Mouse (Mus musculus): ENCODE data around the gene Olfr746. TPM values are rescaled to one million over a fixed set of nuclear protein-coding genes. Genes with fewer than 3 reads are reported as not detected.

Gene Olfr746
- polyA plus RNA-seq (2015; fragmentation: Nextera tagmentation; extraction: Ambion mirVana), result not detected in 2 replicates

DNA sequence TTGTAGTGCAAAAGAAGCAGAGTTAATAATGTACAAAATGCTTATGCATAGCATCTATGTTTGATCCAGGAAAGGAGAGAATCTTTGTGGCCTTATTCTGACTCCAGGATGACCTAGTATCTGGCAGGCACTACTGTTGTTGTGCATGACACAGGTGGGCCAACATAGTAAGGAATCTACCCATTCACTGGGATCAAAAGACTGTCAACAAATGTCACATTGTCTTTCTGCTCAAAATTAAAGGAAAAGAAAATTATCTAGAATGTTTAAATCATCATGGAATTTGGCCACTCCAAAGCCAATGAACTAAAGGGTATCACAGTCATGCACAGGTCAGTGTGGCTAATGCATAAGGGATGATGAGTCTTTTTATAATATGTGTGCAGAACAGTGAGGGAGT is at the start of gene Olfr746:
Gene Olfr746 (plus strand): TSS at position 301 of the 400 bp plus-strand sequence.
- no peak for ATAC-seq
- no peak within 1 kb of the TSS for H3K4me3 ChIP-seq

DNA sequence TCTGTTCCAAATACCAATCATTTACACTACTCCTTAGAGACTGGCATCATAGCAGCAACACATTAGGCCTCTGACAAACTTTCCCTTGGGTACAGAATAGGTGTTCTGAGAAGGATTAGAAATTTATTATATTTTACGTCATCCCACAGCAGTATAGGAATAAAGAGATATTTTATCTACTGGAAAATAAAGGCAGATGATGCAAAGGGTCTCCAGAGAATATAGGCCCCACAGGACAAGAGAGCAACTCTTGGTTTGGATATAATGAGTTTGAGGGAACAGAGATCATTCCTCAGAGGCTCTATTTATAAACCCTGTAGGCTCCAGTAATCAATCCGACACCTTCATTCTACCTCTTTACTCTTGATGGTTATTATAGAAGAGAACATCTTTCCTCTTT is 32.3 kb upstream of the Olfr746 start, which contains the start of gene Olfr744:
Gene Olfr744 (plus strand): TSS at position 301 of the 400 bp plus-strand sequence.
- 88% methylated on average over 2 of the region's 2 CpGs for WGBS
- no peaks in the 10 kb centered on the region for H3K4me1 ChIP-seq
- H3K9me3 ChIP-seq (replicated peaks), result no peaks in the 10 kb centered on the region
- H3K27ac ChIP-seq, result no peak within 1 kb of the TSS
- no peaks in the 10 kb centered on the region for H3K27me3 ChIP-seq
- ATAC-seq, result no peak
- no peak within 1 kb of the TSS for H3K4me3 ChIP-seq
- no peak within 1 kb of the TSS for H3K4me2 ChIP-seq
- H3K36me3 ChIP-seq (ENCODE audit: poor library complexity, severe bottlenecking), result no peaks in the 10 kb centered on the region
- no peak within 1 kb of the TSS for H3K9ac ChIP-seq

More for the DNA sequence above, at the start of gene Olfr746:
- H3K4me2 ChIP-seq, result no peak within 1 kb of the TSS
- no peaks in the 10 kb centered on the region for H3K9me3 ChIP-seq (replicated peaks)
- no peak within 1 kb of the TSS for H3K27ac ChIP-seq
- H3K4me1 ChIP-seq, result no peaks in the 10 kb centered on the region
- no peak within 1 kb of the TSS for H3K9ac ChIP-seq
- no peaks in the 10 kb centered on the region for H3K36me3 ChIP-seq (ENCODE audit: poor library complexity, severe bottlenecking)
- no peaks in the 10 kb centered on the region for H3K27me3 ChIP-seq

DNA sequence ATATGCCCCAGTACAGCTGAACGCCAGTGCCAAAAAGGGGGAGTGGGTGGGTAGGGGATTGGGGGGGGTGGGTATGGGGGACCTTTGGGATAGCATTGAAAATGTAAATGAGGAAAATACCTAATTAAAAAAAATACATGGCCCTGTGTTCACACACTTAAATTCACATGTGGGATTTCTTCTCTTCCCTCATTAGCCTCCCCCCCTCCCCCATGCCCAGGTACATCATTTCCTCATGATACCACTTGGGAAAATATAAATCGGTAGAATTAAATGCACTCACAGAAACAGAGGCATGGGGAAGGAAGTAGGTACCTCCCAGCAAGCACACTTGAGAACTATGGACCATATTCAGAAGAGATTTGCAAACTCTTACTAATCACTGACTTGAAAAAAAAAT is 7.8 kb upstream of the Olfr746 start, which contains the start of gene Olfr745:
Gene Olfr745 (plus strand): TSS at position 301 of the 400 bp plus-strand sequence.
- no peaks in the 10 kb centered on the region for H3K9me3 ChIP-seq (replicated peaks)
- no peaks in the 10 kb centered on the region for H3K27me3 ChIP-seq
- no peaks in the 10 kb centered on the region for H3K4me1 ChIP-seq
- ATAC-seq, result no peak
- no peak within 1 kb of the TSS for H3K4me2 ChIP-seq
- 89% methylated on average over 2 of the region's 2 CpGs for WGBS
- H3K27ac ChIP-seq, result no peak within 1 kb of the TSS
- H3K9ac ChIP-seq, result no peak within 1 kb of the TSS
- H3K4me3 ChIP-seq, result no peak within 1 kb of the TSS
- no peaks in the 10 kb centered on the region for H3K36me3 ChIP-seq (ENCODE audit: poor library complexity, severe bottlenecking)

DNA sequence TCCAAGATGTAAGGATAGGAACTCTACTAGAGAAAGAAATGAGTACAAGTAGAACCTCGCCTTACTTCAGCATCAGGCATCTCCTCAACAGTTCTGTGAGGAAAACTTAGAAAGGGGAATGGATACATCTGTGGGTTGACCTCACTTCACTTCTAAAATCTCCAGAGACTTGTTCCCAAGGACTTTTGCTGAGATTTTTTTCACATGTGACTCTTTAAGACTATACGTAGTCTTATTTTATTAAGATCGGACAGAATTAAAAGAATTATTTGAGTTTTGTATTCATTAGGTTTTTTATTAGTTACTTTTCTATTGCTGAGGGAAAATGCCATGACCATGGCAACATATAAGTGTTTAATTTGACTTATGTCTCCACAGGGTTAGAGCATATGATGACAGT is 46.2 kb downstream of the Olfr746 start, which contains the start of gene Olfr747:
Gene Olfr747 (minus strand): TSS at position 101 of the 400 bp plus-strand sequence.
- ATAC-seq, result no peak
- WGBS, result 91% methylated on average over 3 of the region's 3 CpGs

More for the DNA sequence above, 46.2 kb downstream of the Olfr746 start, which contains the start of gene Olfr747:
- Histone ChIP-seq H3K4me3 (no peak within 1 kb of the TSS), H3K27ac (no peak within 1 kb of the TSS), H3K27me3 (no peaks in the 10 kb centered on the region), H3K4me2 (no peak within 1 kb of the TSS), H3K9me3 (replicated peaks) (no peaks in the 10 kb centered on the region), H3K4me1 (no peaks in the 10 kb centered on the region), H3K36me3 (ENCODE audit: poor library complexity, severe bottlenecking) (no peaks in the 10 kb centered on the region), H3K9ac (no peak within 1 kb of the TSS)

Other genes with a start within 250 kb of the Olfr746 start
- gene Olfr738, start 239.5 kb upstream of the Olfr746 start, polyA plus RNA-seq (2015; fragmentation: Nextera tagmentation; extraction: Ambion mirVana), result not detected in 2 replicates
- gene Olfr739, start 228.5 kb upstream of the Olfr746 start, polyA plus RNA-seq (2015; fragmentation: Nextera tagmentation; extraction: Ambion mirVana), result not detected in 2 replicates
- not detected in 2 replicates for gene Olfr740, start 201.5 kb upstream of the Olfr746 start, polyA plus RNA-seq (2015; fragmentation: Nextera tagmentation; extraction: Ambion mirVana)
- gene Olfr741, start 174.3 kb upstream of the Olfr746 start, polyA plus RNA-seq (2015; fragmentation: Nextera tagmentation; extraction: Ambion mirVana), result not detected in 2 replicates
- gene Olfr742, start 143.5 kb upstream of the Olfr746 start, polyA plus RNA-seq (2015; fragmentation: Nextera tagmentation; extraction: Ambion mirVana), result not detected in 2 replicates
- not detected in 2 replicates for gene Olfr743, start 125.2 kb upstream of the Olfr746 start, polyA plus RNA-seq (2015; fragmentation: Nextera tagmentation; extraction: Ambion mirVana)
- not detected in 2 replicates for gene Olfr744, start 32.2 kb upstream of the Olfr746 start, polyA plus RNA-seq (2015; fragmentation: Nextera tagmentation; extraction: Ambion mirVana)
- gene Olfr745, start 7.7 kb upstream of the Olfr746 start, polyA plus RNA-seq (2015; fragmentation: Nextera tagmentation; extraction: Ambion mirVana), result not detected in 2 replicates
- not detected in 2 replicates for gene Olfr747, start 46.1 kb downstream of the Olfr746 start, polyA plus RNA-seq (2015; fragmentation: Nextera tagmentation; extraction: Ambion mirVana)
- not detected in 2 replicates for gene Olfr748, start 60.3 kb downstream of the Olfr746 start, polyA plus RNA-seq (2015; fragmentation: Nextera tagmentation; extraction: Ambion mirVana)
- gene Olfr749, start 98.0 kb downstream of the Olfr746 start, polyA plus RNA-seq (2015; fragmentation: Nextera tagmentation; extraction: Ambion mirVana), result not detected in 2 replicates
- gene Ttc5, start 138.4 kb downstream of the Olfr746 start, polyA plus RNA-seq (2015; fragmentation: Nextera tagmentation; extraction: Ambion mirVana), result 128 and 130 TPM in 2 replicates
- not detected in 2 replicates for gene Ccnb1ip1, start 160.6 kb downstream of the Olfr746 start, polyA plus RNA-seq (2015; fragmentation: Nextera tagmentation; extraction: Ambion mirVana)
- gene Parp2, start 160.8 kb downstream of the Olfr746 start, polyA plus RNA-seq (2015; fragmentation: Nextera tagmentation; extraction: Ambion mirVana), result 65.0 and 67.2 TPM in 2 replicates
- gene Tep1, start 223.5 kb downstream of the Olfr746 start, polyA plus RNA-seq (2015; fragmentation: Nextera tagmentation; extraction: Ambion mirVana), result 1.9 and 3.5 TPM in 2 replicates

All from forebrain, embryonic 13.5 days (tissue).